Mouse (Mus musculus): Measurements from ENCODE around the gene Ppp4r2. TPM values are rescaled to one million over a fixed set of nuclear protein-coding genes. Genes with fewer than 3 reads are reported as not detected.

Gene Ppp4r2
- total RNA-seq (2022): 10 to 100 TPM; 43.9 to 49.1 (median 46.6) TPM

DNA sequence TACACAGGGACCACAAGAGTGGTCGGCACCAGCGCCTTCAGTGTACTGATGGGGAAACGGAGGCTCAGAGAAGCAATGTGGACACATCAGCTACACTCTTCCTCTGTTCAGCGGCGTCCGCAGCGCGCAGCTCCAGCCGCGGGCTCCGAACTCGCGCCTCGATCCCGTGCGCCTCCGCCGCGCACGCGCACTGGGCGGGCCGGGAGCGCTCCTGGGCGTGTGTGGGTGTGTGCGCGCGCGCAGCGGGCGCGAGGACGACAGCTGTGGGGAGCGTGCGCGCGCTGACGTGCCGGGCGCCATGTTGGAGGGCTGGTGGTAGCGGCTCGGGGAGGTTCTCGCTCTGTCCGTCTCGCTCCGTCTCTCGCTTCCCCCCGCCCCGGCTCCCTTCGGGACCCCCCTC is at the start of gene Ppp4r2:
Gene Ppp4r2, plus strand, starts transcription at position 268 of the 400 bp plus-strand sequence.
- peak; percentile 88 for DNase-seq (ENCODE audit: low spot score)

GRCm38 (mm10) chr6:100787726-100788125 is 45.7 kb upstream of the Ppp4r2 start:
- no peak for DNase-seq (ENCODE audit: low spot score)

- DNase-seq (ENCODE audit: low spot score): no peak
Measured at GRCm38 (mm10) chr6:100789161-100789560, 44.3 kb upstream of the Ppp4r2 start.

GRCm38 (mm10) chr6:100792055-100792659 is 41.3 kb upstream of the Ppp4r2 start:
- DNase-seq (ENCODE audit: low spot score): no peak

DNA sequence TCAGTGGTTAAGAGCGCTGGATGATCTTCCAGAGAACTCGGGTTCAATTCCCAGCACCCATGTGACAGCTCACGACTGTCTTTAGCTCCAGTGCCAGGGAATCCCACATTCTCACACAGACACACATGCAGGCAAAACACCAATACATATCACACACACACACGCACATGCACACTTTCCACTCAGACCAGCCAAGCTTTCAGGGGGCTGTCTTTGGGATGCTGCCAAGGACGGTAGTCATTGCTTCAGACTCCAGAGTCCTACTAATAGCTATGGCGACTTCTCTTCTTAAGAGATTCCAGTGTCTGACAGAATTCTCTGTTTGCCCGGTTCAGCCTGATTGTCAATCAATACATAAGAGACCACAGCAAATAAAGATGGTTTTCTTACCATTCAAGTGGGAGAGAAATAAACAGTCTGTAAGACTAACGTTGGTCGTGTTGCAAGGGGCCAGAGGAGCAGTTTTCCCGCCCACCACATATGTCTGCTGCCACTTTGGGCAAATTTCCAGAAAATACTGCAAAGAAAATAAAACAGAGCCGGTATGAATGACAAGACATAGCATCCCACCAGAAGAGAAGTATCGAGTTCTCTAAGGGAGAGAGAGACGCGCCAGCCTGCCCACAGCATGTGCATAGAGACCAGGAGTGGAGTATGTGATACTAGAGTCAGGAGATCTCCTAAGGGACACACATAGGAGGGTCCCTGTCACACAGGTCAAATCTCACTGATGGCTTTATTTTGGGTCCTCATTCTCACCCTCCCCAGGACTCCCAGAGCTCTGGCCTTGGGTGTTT is 40.3 kb upstream of the Ppp4r2 start:
- no peak for DNase-seq (ENCODE audit: low spot score)

GRCm38 (mm10) chr6:100795797-100796196 is 37.6 kb upstream of the Ppp4r2 start:
- DNase-seq (ENCODE audit: low spot score): no peak

DNA sequence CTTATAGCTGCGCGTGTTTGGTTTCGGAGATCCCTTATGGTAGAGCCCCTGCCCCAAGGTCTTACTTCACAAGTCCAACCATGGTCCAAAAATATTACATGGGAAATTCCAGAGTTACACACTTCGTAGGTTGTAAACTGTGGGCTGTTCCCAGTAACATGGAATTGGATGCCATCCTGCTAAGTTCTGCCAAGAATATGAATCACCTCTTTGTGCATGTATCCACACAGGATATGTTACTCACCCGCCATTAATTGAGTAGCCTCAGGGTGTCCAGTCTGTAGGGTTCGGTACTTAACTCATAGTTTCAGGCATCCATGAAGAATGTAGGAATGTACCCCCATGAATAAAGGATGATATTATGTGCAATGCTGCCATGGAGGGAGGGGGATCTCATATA is 34.1 kb upstream of the Ppp4r2 start:
- DNase-seq (ENCODE audit: low spot score): no peak

DNA sequence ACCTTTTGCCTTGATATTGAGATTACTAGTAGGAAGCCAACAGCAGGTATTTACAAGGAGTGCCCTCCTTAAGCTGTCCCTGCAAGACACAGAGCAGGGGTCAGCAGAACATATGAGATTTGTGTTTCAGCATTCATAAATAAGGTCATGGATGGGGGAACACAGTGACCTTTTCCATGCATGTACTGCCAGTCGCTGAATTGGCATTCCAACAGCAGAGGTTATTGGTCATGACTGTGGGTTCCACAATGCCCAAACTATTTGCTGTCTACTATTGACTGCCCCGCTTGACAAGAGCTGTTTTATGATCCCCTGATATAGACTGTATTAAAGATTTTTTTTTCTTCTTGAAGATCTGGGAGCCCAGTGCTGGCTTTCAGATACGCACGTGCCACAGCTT is 33.7 kb upstream of the Ppp4r2 start:
- DNase-seq (ENCODE audit: low spot score): no peak

DNA sequence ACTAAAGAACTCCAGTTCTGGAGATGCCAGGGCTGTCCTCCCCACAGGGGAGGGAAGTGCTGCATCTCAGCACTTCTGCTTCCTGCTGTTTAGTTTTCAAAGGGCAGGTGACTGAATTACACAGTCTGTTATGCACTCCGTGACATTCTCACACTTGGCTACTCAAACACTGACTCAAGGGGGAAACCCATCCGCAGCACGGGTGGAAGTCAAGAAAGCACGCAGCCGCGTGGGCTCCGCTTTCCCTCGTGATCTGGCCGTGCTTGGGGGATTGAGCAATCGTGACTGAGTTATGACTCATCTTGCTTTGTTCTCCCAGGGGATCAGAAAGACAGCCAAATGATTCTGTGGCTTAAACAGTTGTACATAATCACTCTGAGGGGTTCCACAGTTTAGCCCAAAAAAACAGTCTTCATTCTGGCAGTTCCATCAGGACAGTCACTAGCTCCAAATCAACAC is 32.9 kb upstream of the Ppp4r2 start:
- peak; percentile 84 for DNase-seq (ENCODE audit: low spot score)

GRCm38 (mm10) chr6:100802381-100803083 is 30.9 kb upstream of the Ppp4r2 start:
- DNase-seq (ENCODE audit: low spot score): no peak

GRCm38 (mm10) chr6:100803250-100803649 is 30.2 kb upstream of the Ppp4r2 start:
- DNase-seq (ENCODE audit: low spot score): no peak

DNA sequence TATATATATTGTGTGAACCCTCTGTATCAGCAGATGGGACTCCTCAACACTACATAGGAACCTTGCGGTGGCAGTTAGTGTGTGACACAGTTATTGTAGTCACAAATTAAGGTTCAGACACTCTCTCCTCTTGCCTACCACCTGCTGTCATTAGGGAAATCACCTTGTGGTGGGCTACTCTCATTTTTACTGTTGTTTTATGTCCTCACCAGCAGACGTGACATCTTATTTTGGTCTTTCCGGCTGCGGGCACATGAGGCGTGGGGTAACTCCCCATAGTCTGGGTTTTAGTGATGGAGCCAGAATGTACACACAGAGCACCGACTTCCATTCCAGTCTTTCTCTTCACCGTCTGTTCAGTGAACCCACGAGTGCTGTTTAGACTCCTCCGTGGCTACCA is 26.2 kb upstream of the Ppp4r2 start:
- no peak for DNase-seq (ENCODE audit: low spot score)

GRCm38 (mm10) chr6:100807746-100808145 is 25.7 kb upstream of the Ppp4r2 start:
- DNase-seq (ENCODE audit: low spot score): no peak

DNA sequence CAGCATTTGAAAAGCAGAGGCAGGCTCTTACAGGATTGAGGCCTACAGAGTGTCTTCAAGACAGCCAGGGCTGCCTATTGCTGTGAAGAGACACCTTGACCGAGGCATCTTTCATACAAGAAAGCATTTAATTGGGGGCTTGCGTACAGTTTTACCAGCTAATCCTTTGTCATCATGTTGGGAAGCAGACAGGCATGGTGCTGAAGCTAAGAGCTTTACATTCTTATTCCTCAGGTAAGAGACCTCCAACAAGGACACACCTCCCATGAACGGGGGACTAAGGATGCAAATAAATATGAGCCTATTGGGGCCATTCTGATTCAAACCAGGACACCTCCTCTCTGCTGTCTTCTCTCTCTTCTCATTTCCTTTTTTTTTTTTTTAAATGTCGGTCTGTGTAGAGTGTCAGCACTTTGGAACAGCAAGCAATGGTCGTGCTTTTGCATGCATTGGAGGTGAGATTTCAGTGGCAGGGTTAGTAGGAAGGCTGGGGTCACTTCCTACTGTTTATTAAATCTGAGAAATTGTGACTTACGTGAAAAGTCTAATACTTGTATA is 25.1 kb upstream of the Ppp4r2 start:
- DNase-seq (ENCODE audit: low spot score): no peak

GRCm38 (mm10) chr6:100810117-100810516 is 23.3 kb upstream of the Ppp4r2 start:
- no peak for DNase-seq (ENCODE audit: low spot score)

GRCm38 (mm10) chr6:100811731-100812130 is 21.7 kb upstream of the Ppp4r2 start:
- DNase-seq (ENCODE audit: low spot score): no peak

- DNase-seq (ENCODE audit: low spot score): no peak
Measured at GRCm38 (mm10) chr6:100821367-100821766, 12.1 kb upstream of the Ppp4r2 start.

DNA sequence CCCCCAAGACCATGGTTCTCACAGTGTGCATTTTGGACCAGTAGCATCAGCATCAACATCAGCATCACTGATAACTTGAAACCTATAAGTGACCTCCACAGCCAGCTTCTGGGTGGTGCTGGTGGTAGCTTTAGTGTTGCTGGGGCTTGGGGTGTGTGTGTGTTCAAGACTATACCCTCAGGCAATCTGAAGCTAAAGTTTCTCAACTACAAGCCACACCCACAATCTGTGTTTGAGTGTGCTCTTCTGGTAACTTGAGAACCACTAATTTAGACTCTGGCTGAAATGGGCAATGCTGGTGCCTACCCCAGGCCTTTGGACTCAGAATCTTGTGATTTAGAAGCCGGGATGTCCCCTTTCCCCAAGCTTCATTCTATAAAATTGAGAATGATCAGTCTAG is 10.1 kb upstream of the Ppp4r2 start:
- no peak for DNase-seq (ENCODE audit: low spot score)

DNA sequence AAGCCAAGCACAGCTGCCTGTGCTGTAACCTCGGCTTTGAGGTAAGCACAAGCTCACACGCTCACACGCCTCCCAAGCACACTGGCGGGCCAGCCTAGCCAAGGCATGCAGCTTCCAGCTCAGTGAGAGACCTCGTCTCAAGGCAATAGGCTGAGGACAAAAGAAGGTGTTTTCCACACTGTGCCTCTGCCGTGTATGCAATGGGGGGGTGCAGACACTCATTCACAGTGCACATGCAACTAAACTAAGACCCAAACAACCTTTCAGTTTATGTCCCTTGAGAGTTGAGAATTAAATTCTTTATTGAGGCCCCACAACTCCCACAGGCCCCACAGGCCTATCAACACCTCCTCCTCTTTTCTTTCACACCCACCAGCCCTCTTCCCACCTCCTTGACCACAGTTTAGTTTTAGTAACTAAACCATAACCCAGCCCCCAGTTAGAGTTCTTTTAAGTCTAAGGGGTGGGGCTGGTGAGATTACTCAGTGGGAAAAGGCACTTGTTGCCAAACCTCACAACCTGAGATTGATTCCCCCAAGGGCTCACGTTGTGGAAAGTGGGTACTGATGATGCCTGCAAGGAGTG is 8.9 kb upstream of the Ppp4r2 start:
- no peak for DNase-seq (ENCODE audit: low spot score)

- no peak for DNase-seq (ENCODE audit: low spot score)
Measured at GRCm38 (mm10) chr6:100826046-100826445, 7.4 kb upstream of the Ppp4r2 start.

DNA sequence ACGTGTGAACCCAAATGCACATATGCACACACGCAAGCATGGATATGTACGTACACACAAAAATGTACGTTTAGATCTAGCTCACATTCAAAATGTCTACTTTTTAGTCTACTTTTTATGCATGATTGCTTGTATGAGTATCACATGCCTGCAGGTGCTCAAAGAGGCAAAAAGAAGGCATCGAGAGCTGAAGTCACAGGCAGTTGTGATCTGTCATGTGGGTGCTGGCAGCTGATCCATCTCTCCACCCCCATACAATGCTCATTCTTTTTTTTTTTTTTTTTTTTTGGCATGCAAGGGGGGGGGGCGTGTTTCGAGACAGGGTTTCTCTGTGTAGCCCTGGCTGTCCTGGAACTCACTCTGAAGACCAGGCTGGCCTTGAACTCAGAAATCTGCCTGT is 4.9 kb upstream of the Ppp4r2 start:
- DNase-seq (ENCODE audit: low spot score): no peak

GRCm38 (mm10) chr6:100829770-100830169 is 3.7 kb upstream of the Ppp4r2 start:
- DNase-seq (ENCODE audit: low spot score): no peak
